Mouse (Mus musculus): ENCODE measurements around the gene Mypop.
A peak's percentile ranks its signal among the peaks of the same experiment; 100 is the strongest.

Mypop gene

DNA sequence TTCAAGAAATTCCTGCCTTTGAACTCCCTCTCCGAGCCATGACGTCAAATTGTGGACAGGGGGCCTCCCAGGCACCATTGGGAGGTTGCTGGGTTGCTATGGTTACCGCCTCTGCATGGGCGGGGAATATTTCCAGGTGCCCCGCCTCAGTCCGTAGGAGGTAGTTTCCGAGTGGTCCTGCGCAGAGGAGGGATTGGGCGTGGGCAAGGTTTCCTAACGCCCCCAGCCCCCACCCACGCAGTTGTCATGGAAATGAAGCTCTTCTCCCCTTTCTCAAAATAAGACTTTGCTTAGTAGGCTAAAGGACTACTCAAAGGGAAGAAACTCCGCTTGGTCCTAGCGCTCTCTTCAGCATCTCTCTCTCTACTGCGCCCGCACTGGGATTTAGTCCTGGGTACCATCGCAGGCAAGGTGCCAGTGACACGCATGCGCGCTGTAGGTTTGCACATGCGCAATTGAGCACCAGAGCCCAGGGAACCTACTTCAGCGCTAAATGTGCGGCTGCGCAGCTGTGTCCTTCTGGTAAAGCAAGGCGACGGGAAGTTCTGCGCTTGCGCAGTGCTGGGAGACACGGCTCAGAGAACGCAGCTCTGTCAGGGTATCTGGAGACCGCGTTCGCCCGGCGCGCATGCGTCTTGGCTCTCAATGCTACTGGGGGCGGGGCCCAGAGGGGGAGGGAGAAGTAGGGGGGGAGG, at the start of gene Mypop:
TSS of gene Mypop (plus strand) at position 645 of the 695 bp plus-strand sequence.
- peak; percentile 99 for DNase-seq

- DNase-seq, result no peak
Observed at GRCm38 (mm10) chr7:18942376-18942775, 48.7 kb upstream of the Mypop start.

DNA sequence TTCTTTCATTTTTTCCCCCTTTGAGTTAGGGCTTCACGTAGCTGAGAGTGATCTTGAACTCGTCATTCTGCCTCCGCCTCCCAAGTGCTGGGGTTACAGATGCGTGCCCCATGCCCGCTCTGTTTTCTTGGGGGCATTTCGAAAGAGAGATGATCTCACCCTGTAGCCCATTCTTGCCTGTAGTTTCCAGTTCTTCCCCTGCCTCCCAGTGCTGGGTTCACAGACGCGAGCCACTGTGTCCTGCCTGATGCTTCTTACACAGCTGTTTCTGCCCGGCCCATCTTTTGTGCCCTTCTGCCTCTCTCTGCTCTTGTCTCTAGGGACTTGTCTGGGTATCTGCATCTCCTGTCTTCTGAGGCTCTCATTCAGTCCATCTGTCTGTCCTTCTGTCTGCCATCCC, 48.2 kb upstream of the Mypop start:
- DNase-seq, result no peak

GRCm38 (mm10) chr7:18948151-18948550, 42.9 kb upstream of the Mypop start:
- no peak for DNase-seq

DNA sequence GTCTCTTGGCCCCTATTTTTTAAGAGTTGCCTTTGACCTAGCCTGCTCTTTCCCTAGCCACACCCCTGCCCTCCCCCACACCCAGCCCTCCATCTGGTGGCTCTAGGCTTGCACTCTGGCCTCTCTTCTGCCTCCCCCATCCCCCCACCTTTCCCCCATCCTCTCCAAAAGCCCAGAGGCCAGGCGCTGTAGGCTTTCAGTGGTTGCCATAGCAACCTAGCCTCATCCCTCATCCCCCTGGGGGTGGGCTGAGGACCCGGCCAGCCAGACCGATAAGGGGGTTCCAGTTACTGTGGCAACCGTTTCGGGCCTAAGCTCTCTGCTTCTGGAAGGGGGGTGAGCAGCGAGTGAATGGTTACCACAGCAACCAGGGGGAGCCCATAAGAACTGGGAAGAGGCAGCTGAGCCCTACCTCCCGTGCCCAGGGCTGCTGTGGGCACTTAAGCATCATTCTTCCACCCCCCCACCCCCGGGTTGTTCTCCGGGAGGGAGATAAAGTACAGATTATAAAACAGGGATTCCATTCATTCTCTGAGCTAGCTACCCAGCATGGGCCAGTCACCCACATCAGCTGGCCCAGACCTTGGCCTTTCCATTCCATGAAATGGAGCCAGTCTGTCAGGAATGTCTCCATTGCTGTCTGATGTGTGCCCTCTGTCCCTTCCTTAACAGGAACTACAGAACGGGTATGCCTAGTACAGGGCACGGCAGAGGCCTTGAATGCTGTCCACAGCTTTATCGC, 41.1 kb upstream of the Mypop start:
- no peak for DNase-seq

GRCm38 (mm10) chr7:18950523-18951315, 40.3 kb upstream of the Mypop start:
- DNase-seq, result no peak

DNA sequence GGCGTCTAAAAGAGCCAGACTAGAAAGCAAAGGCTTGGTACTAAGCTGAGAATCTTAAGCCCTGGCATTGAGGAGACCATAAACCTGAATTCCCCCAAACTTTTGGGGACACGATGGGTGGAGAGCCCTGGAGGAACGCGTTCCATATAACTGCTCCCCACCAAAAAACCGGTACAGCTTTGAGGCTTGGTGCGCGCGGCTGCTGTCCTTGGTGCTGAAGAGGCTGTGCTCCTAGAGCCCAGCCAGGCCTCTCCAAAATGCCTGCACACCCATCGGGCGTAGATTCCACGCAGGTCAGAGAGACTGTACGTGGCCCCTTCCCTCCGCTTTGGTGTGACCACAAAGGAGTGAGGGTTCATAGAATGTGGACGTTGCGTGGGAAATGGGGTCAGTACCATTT, 39.6 kb upstream of the Mypop start:
- no peak for DNase-seq

GRCm38 (mm10) chr7:18957569-18958383, 33.3 kb upstream of the Mypop start:
- DNase-seq, result no peak

- no peak for DNase-seq
Observed at GRCm38 (mm10) chr7:18958384-18958766, 32.7 kb upstream of the Mypop start.

- no peak for DNase-seq
Observed at GRCm38 (mm10) chr7:18959446-18959845, 31.6 kb upstream of the Mypop start.

GRCm38 (mm10) chr7:18962171-18962792, 28.8 kb upstream of the Mypop start:
- DNase-seq, result no peak

GRCm38 (mm10) chr7:18962795-18963194, 28.2 kb upstream of the Mypop start:
- no peak for DNase-seq

- DNase-seq, result no peak
Observed at GRCm38 (mm10) chr7:18963294-18963843, 27.7 kb upstream of the Mypop start.

- no peak for DNase-seq
Observed at GRCm38 (mm10) chr7:18965312-18965711, 25.7 kb upstream of the Mypop start.

DNA sequence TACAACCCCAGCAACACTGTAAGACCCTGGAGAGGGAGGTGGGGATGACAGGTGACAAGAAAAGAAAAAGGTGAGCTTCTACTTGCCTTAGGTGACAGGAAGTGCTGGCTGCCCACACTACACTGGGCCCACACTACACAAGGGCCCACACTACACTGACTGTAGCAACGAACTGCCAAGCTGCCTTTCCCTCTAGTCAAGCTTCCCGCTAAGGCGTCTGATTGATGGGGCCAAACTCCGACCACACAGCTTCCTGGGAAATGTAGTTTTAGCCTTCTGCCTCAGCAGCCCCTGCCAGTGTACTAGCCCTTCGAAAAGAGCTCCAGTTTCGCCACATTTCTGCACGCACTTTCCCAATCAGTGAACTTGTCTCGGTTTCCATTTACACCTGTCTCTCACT, 23.4 kb upstream of the Mypop start:
- no peak for DNase-seq

- DNase-seq, result no peak
Observed at GRCm38 (mm10) chr7:18970956-18971355, 20.1 kb upstream of the Mypop start.

DNA sequence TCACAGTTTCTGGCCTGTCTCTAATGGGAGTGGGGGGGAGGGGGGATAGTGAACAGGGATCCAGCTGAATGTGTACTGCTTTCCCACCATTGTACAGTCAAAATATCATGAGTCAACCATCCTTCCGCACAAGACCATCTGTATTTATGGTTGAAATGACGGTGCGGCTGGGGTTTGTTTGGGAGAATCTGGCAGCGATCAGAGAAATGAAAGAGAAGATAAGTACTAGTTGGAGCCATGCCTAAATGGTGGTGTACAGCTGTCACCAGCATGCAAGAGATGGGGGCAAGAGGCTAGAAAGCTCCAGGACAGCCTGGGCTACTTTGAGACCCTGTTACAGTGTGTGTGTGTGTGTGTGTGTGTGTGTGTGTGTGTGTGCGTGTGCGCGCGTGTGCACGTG, 12.7 kb upstream of the Mypop start:
- DNase-seq, result no peak

GRCm38 (mm10) chr7:18986503-18986902, 4.5 kb upstream of the Mypop start:
- DNase-seq, result no peak

DNA sequence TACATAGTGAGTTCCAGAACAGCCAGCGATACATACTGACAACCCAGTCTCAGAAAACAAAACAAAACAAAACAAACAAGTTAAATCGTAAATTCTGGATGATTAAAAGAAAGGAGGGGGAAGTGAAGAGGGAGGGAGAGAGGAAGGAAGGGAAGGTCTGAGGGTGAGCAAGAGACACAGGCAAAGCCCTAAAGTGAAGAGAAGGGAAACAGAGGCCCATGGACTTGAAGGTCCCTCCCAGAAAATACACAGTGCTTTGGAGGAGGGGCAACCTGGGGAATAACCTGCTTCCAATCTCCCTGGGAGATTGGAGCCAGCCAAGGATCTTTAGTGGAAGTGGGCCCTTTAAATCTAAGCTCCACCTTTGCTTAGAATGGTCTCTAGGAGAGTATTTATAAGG, 3.9 kb upstream of the Mypop start, which contains the start of gene Nanos2:
TSS of gene Nanos2 (plus strand) at position 301 of the 400 bp plus-strand sequence.
- DNase-seq, result no peak

GRCm38 (mm10) chr7:18987747-18988146, 3.3 kb upstream of the Mypop start:
- no peak for DNase-seq

DNA sequence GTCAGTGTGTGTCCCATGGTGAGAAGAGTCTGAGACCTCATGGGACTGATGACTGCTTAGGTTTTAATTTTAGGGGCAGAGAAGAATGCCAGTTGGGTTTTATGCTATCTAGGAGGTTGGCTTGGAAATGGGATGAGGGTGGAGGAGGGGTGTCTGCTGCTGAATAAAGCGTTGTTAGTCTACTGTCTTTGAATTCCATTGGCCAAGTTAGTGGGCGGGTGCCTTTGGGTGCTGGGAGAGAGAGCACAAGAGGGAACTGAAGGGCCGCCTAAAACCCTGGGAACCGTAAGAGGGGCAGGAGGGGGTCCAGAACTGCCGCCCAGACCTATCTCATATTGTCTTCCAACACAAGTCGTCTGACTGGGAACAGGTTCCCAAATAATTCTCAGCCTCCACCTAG, 2.3 kb upstream of the Mypop start:
- no peak for DNase-seq

DNA sequence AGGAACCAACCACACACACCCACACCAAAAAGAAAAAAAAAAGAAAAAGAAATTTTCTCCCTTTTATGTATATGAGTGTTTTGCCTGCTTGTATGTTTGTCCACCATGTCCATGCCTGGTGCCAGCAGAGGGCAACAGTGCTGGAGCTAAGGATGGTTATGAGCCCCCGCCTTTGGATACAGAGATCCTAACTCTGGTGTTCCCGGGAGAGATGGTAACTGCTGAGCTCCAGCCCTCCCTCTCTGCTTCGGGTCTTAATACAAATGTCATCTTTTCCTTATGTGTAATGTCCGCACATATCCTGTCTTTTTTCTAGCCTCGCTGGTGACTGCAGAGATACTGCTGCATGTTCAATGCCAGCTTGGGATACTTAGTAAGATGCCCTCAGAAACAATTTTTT, 1.1 kb upstream of the Mypop start:
- DNase-seq, result no peak

Data from thymus, adult 18-20 months (tissue).